Mouse (Mus musculus): ENCODE measurements around the gene Large1.
A peak's percentile ranks its signal among the peaks of the same experiment; 100 is the strongest.
"Not testable (repeated sequence)": the region's sequence is repeated elsewhere in the genome, so short reads cannot be mapped to it uniquely, and the experiment has no call there.

Large1 gene

GRCm38 (mm10) chr8:73353108-73353793, at the start of gene Large1:
TSS of gene Large1 (minus strand) at chr8:73353540.
- DNase-seq = peak; percentile 97 to 99

GRCm38 (mm10) chr8:73400343-73400742, 47.0 kb upstream of the Large1 start:
- no peak for DNase-seq

- not testable (repeated sequence) for DNase-seq
These were observed 19.7 kb upstream of the Large1 start for GRCm38 (mm10) chr8:73373001-73373400.

- peak; percentile 62 to 69 for DNase-seq
These were observed 2.6 kb upstream of the Large1 start for GRCm38 (mm10) chr8:73355979-73356378.

GRCm38 (mm10) chr8:73354201-73354881, 1.0 kb upstream of the Large1 start:
- DNase-seq = peak; percentile 68 to 74

GRCm38 (mm10) chr8:73353794-73354179, 447 bp upstream of the Large1 start:
- no peak for DNase-seq

- peak; percentile 63 to 74 for DNase-seq
These were observed 836 bp downstream of the Large1 start for GRCm38 (mm10) chr8:73352301-73353107.

- DNase-seq = peak in 1 of 2 experiments; percentile 14
These were observed 3.0 kb downstream of the Large1 start for GRCm38 (mm10) chr8:73350366-73350765.

- DNase-seq = no peak
These were observed 10.5 kb downstream of the Large1 start for GRCm38 (mm10) chr8:73342761-73343395.

- DNase-seq = no peak
These were observed 16.5 kb downstream of the Large1 start for GRCm38 (mm10) chr8:73336845-73337244.

GRCm38 (mm10) chr8:73329131-73329530, 24.2 kb downstream of the Large1 start:
- no peak for DNase-seq

- DNase-seq = no peak
These were observed 25.3 kb downstream of the Large1 start for GRCm38 (mm10) chr8:73328056-73328455.

- DNase-seq = no peak
These were observed 28.7 kb downstream of the Large1 start for GRCm38 (mm10) chr8:73324667-73325066.

GRCm38 (mm10) chr8:73323591-73323990, 29.7 kb downstream of the Large1 start:
- DNase-seq = no peak

GRCm38 (mm10) chr8:73319500-73319899, 33.8 kb downstream of the Large1 start:
- DNase-seq = not testable (repeated sequence)

- DNase-seq = no peak
These were observed 39.4 kb downstream of the Large1 start for GRCm38 (mm10) chr8:73313911-73314310.

GRCm38 (mm10) chr8:73312714-73313607, 40.4 kb downstream of the Large1 start:
- peak; percentile 13 to 27 for DNase-seq

GRCm38 (mm10) chr8:73310471-73310870, 42.9 kb downstream of the Large1 start:
- no peak for DNase-seq

- no peak for DNase-seq
These were observed 43.3 kb downstream of the Large1 start for GRCm38 (mm10) chr8:73310036-73310435.

- no peak for DNase-seq
These were observed 49.4 kb downstream of the Large1 start for GRCm38 (mm10) chr8:73303907-73304306.

- no peak for DNase-seq
These were observed 50.4 kb downstream of the Large1 start for GRCm38 (mm10) chr8:73302947-73303346.

GRCm38 (mm10) chr8:73295531-73295930, 57.8 kb downstream of the Large1 start:
- DNase-seq = no peak

All from kidney, postnatal 4 days (tissue).